Mouse (Mus musculus) lung, embryonic 15.5 days (tissue): ENCODE measurements around the gene Taar3. TPM values are rescaled to one million over a fixed set of nuclear protein-coding genes. Genes with fewer than 3 reads are reported as not detected.

Source experiments
- polyA plus RNA-seq: library from polyadenylated mRNA; unstranded; fragments of >200 nt; fragmentation: Nextera tagmentation; extraction: Ambion mirVana; gene quantifications from 2 replicates; pipeline ENCODE4 v1.2.1, GENCODE M21; 2015

Taar3 gene
- polyA plus RNA-seq, 1 experiment from 2014 or later: not detected

Other genes with a start within 250 kb of the Taar3 start
- 166 and 180 TPM in 2 replicates for gene Rps12, start 162.3 kb upstream of the Taar3 start, polyA plus RNA-seq
- 16.7 and 20.1 TPM in 2 replicates for gene Slc18b1, start 152.6 kb upstream of the Taar3 start, polyA plus RNA-seq
- 0.16 and 0.18 TPM in 2 replicates for gene Vnn3, start 98.1 kb upstream of the Taar3 start, polyA plus RNA-seq
- 2.3 and 2.7 TPM in 2 replicates for gene Vnn1, start 54.9 kb upstream of the Taar3 start, polyA plus RNA-seq
- gene Taar1, start 29.2 kb upstream of the Taar3 start, polyA plus RNA-seq: not detected in 2 replicates
- gene Taar2, start 11.0 kb upstream of the Taar3 start, polyA plus RNA-seq: not detected in 2 replicates
- not detected in 2 replicates for gene Taar4, start 10.9 kb downstream of the Taar3 start, polyA plus RNA-seq
- not detected in 2 replicates for gene Taar5, start 21.1 kb downstream of the Taar3 start, polyA plus RNA-seq
- gene Taar6, start 36.1 kb downstream of the Taar3 start, polyA plus RNA-seq: not detected in 2 replicates
- not detected in 2 replicates for gene Taar7a, start 43.9 kb downstream of the Taar3 start, polyA plus RNA-seq
- gene Taar7b, start 50.4 kb downstream of the Taar3 start, polyA plus RNA-seq: not detected in 2 replicates
- gene Taar7d, start 77.7 kb downstream of the Taar3 start, polyA plus RNA-seq: not detected in 2 replicates
- gene Taar7e, start 88.1 kb downstream of the Taar3 start, polyA plus RNA-seq: not detected in 2 replicates
- gene Taar7f, start 100.0 kb downstream of the Taar3 start, polyA plus RNA-seq: not detected in 2 replicates
- gene Taar8a, start 126.9 kb downstream of the Taar3 start, polyA plus RNA-seq: not detected in 2 replicates
- not detected in 2 replicates for gene Taar8b, start 142.7 kb downstream of the Taar3 start, polyA plus RNA-seq
- gene Taar8c, start 152.4 kb downstream of the Taar3 start, polyA plus RNA-seq: not detected in 2 replicates
- not detected in 2 replicates for gene Taar9, start 160.0 kb downstream of the Taar3 start, polyA plus RNA-seq
- 77.3 and 87.4 TPM in 2 replicates for gene Stx7, start 199.7 kb downstream of the Taar3 start, polyA plus RNA-seq